Mouse (Mus musculus) CH12.LX (cell line): ENCODE results near the gene Grid2. TPM values are rescaled to one million over a fixed set of nuclear protein-coding genes. Genes with fewer than 3 reads are reported as not detected.

ENCODE experiments used
- DNase-seq: peaks from one replicate; pipeline ENCODE4 v3.0.0-alpha.2; 2013; ENCODE audit errors: extremely low read depth
- H3K27ac ChIP-seq: 2 replicates; pipeline ENCODE4 v1.5.1; 2012; ENCODE audit warnings: low read depth, mild to moderate bottlenecking, control low read depth, moderate library complexity; ENCODE audit not compliant: insufficient read depth
- H3K27me3 ChIP-seq: replicated peaks from 2 replicates; pipeline ENCODE3; 2012; ENCODE audit warnings: inconsistent platforms
- H3K36me3 ChIP-seq, 2 experiments: replicated peaks in 1 of 2; 2 replicates each; pipeline versions ENCODE3 to v1.6.1; 2012; ENCODE audit warnings: inconsistent platforms in 1 of 2, low read length in 1 of 2, mild to moderate bottlenecking in 1 of 2, mixed read lengths in 1 of 2, moderate library complexity in 1 of 2; ENCODE audit not compliant: control insufficient read depth in 1 of 2, insufficient read depth in 1 of 2
- H3K4me1 ChIP-seq, 2 experiments: 2 replicates each; pipeline ENCODE4 v1.6.1; 2012; ENCODE audit warnings: inconsistent platforms in 1 of 2, moderate library complexity in 1 of 2; ENCODE audit not compliant: insufficient read depth in 2 of 2, control insufficient read depth in 1 of 2
- H3K4me2 ChIP-seq: 2 replicates; pipeline ENCODE4 v1.6.1; 2012; ENCODE audit warnings: low read depth, mild to moderate bottlenecking, control low read depth; ENCODE audit not compliant: poor library complexity, insufficient read depth, severe bottlenecking
- H3K4me3 ChIP-seq, 3 experiments: fragments of 150-350 bp in 1 of 3; sonication (generic) in 1 of 3; replicated peaks in 1 of 3; 2 replicates each; pipeline versions ENCODE3 to v1.5.1; 2011 to 2012; ENCODE audit warnings: low read depth in 2 of 3, low read length in 2 of 3, mild to moderate bottlenecking in 2 of 3, moderate library complexity in 2 of 3, control low read depth in 1 of 3, improper control_type of control experiment in 1 of 3, inconsistent platforms in 1 of 3, mixed read lengths in 1 of 3; ENCODE audit not compliant: poor library complexity in 1 of 3
- H3K79me2 ChIP-seq: replicated peaks from 2 replicates; pipeline ENCODE4 v1.6.1; 2012; ENCODE audit warnings: mild to moderate bottlenecking, moderate library complexity; ENCODE audit not compliant: control insufficient read depth, poor library complexity, insufficient read depth, severe bottlenecking; ENCODE audit errors: extremely low read depth
- H3K9ac ChIP-seq: 2 replicates; pipeline ENCODE4 v1.6.1; 2012; ENCODE audit warnings: low read depth, mild to moderate bottlenecking, control low read depth, moderate library complexity; ENCODE audit not compliant: insufficient read depth
- H3K9me3 ChIP-seq: replicated peaks from 2 replicates; pipeline ENCODE3; 2012; ENCODE audit warnings: low read length, inconsistent platforms, mixed read lengths
- BHLHE40 ChIP-seq: IDR thresholded peaks from 2 replicates; pipeline ENCODE4 v1.6.1; 2011; ENCODE audit warnings: mild to moderate bottlenecking, low read depth, low read length, improper control_type of control experiment
- CHD2 ChIP-seq: IDR thresholded peaks from 2 replicates; pipeline ENCODE4 v1.6.1; 2011; ENCODE audit warnings: low read length, improper control_type of control experiment
- CTCF ChIP-seq, 2 experiments: IDR thresholded peaks in 1 of 2; conservative IDR thresholded peaks in 1 of 2; 2 replicates each; pipeline ENCODE4 v1.5.1; 2011 to 2012; ENCODE audit warnings: low read depth in 2 of 2, low read length in 2 of 2, improper control_type of control experiment in 1 of 2, inconsistent platforms in 1 of 2, mild to moderate bottlenecking in 1 of 2, moderate library complexity in 1 of 2
- E2F4 ChIP-seq: IDR thresholded peaks from 2 replicates; pipeline ENCODE4 v1.6.1; 2011; ENCODE audit warnings: low read depth, low read length, improper control_type of control experiment; ENCODE audit not compliant: insufficient replicate concordance
- EP300 ChIP-seq: IDR thresholded peaks from 2 replicates; pipeline ENCODE4 v1.6.1; 2011; ENCODE audit warnings: low read length, improper control_type of control experiment
- ETS1 ChIP-seq: conservative IDR thresholded peaks from 2 replicates; pipeline ENCODE4 v1.6.1; 2012; ENCODE audit warnings: low read depth, mild to moderate bottlenecking, inconsistent platforms, low read length, improper control_type of control experiment, moderate library complexity
- GABPA ChIP-seq: IDR thresholded peaks from 2 replicates; pipeline ENCODE4 v1.6.1; 2012; ENCODE audit warnings: low read depth, low read length, improper control_type of control experiment, inconsistent platforms; ENCODE audit not compliant: insufficient replicate concordance
- HCFC1 ChIP-seq: IDR thresholded peaks from 2 replicates; pipeline ENCODE4 v1.6.1; 2012; ENCODE audit warnings: low read depth, mild to moderate bottlenecking, inconsistent platforms, low read length, improper control_type of control experiment
- IRF4 ChIP-seq: IDR thresholded peaks from 2 replicates; pipeline ENCODE4 v1.6.1; 2014; ENCODE audit warnings: low read depth, mild to moderate bottlenecking, inconsistent platforms, low read length, improper control_type of control experiment
- JUN ChIP-seq: IDR thresholded peaks from 2 replicates; pipeline ENCODE4 v1.6.1; 2011; ENCODE audit warnings: low read depth, mild to moderate bottlenecking, low read length, improper control_type of control experiment, moderate library complexity; ENCODE audit not compliant: insufficient read depth
- JUND ChIP-seq: conservative IDR thresholded peaks from 2 replicates; pipeline ENCODE4 v1.6.1; 2011; ENCODE audit warnings: low read depth, low read length, improper control_type of control experiment
- MAZ ChIP-seq: IDR thresholded peaks from 2 replicates; pipeline ENCODE4 v1.6.1; 2012; ENCODE audit warnings: low read depth, mild to moderate bottlenecking, inconsistent platforms, low read length, improper control_type of control experiment, moderate library complexity
- MXI1 ChIP-seq: IDR thresholded peaks from 2 replicates; pipeline ENCODE4 v1.6.1; 2011; ENCODE audit warnings: mild to moderate bottlenecking, low read depth, low read length, improper control_type of control experiment
- MYC ChIP-seq: IDR thresholded peaks from 2 replicates; pipeline ENCODE4 v1.6.1; 2011; ENCODE audit warnings: low read depth, mild to moderate bottlenecking, improper control_type of control experiment, low read length
- NRF1 ChIP-seq: IDR thresholded peaks from 2 replicates; pipeline ENCODE4 v1.6.1; 2014; ENCODE audit warnings: low read depth, mild to moderate bottlenecking, inconsistent platforms, low read length, improper control_type of control experiment, moderate library complexity
- POLR2A ChIP-seq: IDR thresholded peaks from 2 replicates; pipeline ENCODE4 v1.6.1; 2011; ENCODE audit warnings: low read depth, mild to moderate bottlenecking, improper control_type of control experiment, low read length
- POLR2AphosphoS2 ChIP-seq: IDR thresholded peaks from 2 replicates; pipeline ENCODE4 v1.6.1; 2011; ENCODE audit warnings: low read depth, low read length, improper control_type of control experiment
- RAD21 ChIP-seq: IDR thresholded peaks from 2 replicates; pipeline ENCODE4 v1.6.1; 2011; ENCODE audit warnings: low read depth, mild to moderate bottlenecking, low read length, improper control_type of control experiment, moderate library complexity
- RCOR1 ChIP-seq: conservative IDR thresholded peaks from 2 replicates; pipeline ENCODE4 v1.6.1; 2012; ENCODE audit warnings: low read depth, mild to moderate bottlenecking, inconsistent platforms, low read length, improper control_type of control experiment
- SIN3A ChIP-seq: IDR thresholded peaks from 2 replicates; pipeline ENCODE4 v1.6.1; 2012; ENCODE audit warnings: low read length, improper control_type of control experiment, inconsistent platforms
- SMC3 ChIP-seq: IDR thresholded peaks from 2 replicates; pipeline ENCODE4 v1.6.1; 2011; ENCODE audit warnings: low read depth, low read length, improper control_type of control experiment
- TCF12 ChIP-seq: IDR thresholded peaks from 2 replicates; pipeline ENCODE4 v1.6.1; 2014; ENCODE audit warnings: low read depth, mild to moderate bottlenecking, inconsistent platforms, low read length, improper control_type of control experiment
- UBTF ChIP-seq: IDR thresholded peaks from 2 replicates; pipeline ENCODE4 v1.6.1; 2012; ENCODE audit warnings: low read depth, mild to moderate bottlenecking, inconsistent platforms, low read length, improper control_type of control experiment, moderate library complexity
- USF1 ChIP-seq: IDR thresholded peaks from 2 replicates; pipeline ENCODE4 v1.6.1; 2014; ENCODE audit warnings: low read depth, mild to moderate bottlenecking, inconsistent platforms, low read length, improper control_type of control experiment
- ZC3H11A ChIP-seq: IDR thresholded peaks from 2 replicates; pipeline ENCODE4 v1.6.1; 2012; ENCODE audit warnings: low read depth, mild to moderate bottlenecking, inconsistent platforms, low read length, improper control_type of control experiment
- ZKSCAN1 ChIP-seq: IDR thresholded peaks from 2 replicates; pipeline ENCODE4 v1.6.1; 2012; ENCODE audit warnings: low read depth, inconsistent platforms, low read length, improper control_type of control experiment, borderline replicate concordance
- dilution Hi-C: fragments of 300-500 bp; cut with MboI; formaldehyde crosslinking; loops from 2 replicates; pipeline ENCODE4 v1.14.3; 2020; ENCODE audit warnings: low sequenced_read_pairs; ENCODE audit not compliant: extremely low pct_unique_long_range_greater_than_20kb, extremely low pct_ligation_motif_present
- in situ Hi-C: fragments of 300-500 bp; cut with MboI; formaldehyde crosslinking; loops from 3 replicates; pipeline ENCODE4 v1.14.3; 2019; ENCODE audit warnings: low sequenced_read_pairs, low pct_ligation_motif_present, low pct_unique_long_range_greater_than_20kb, mixed read lengths
- polyA plus RNA-seq: library from polyadenylated mRNA; unstranded; fragments of >175 nt; gene quantifications from 2 replicates; pipeline ENCODE4 v1.2.1, GENCODE M21; 2012; ENCODE audit warnings: low read depth; ENCODE audit not compliant: insufficient read length
- total RNA-seq, 2 experiments: library from RNA; depleted of rRNA; stranded (reverse); fragments of 300-350 nt in 1 of 2; fragments of >200 nt in 1 of 2; gene quantifications; 2 replicates each; pipeline ENCODE4 v1.2.3; 2012 to 2014

Gene Grid2
- total and polyA plus RNA-seq, 3 experiments = not detected

GRCm38 (mm10) chr6:63964269-63964668 is 708.6 kb downstream of the Grid2 start:
- no peak overlapping the region for H3K9ac ChIP-seq
- H3K4me1 ChIP-seq = no peaks in the 10 kb centered on the region
- no peak overlapping the region for H3K27ac ChIP-seq
- no peak for DNase-seq
- no peaks in the 10 kb centered on the region for H3K27me3 ChIP-seq
- no peak overlapping the region for H3K4me2 ChIP-seq
- in situ Hi-C loops = no loop called here
- dilution Hi-C loops = no loop called here
- no peaks in the 10 kb centered on the region for H3K79me2 ChIP-seq
- H3K4me3 ChIP-seq = no peak overlapping the region
- H3K36me3 ChIP-seq = no peaks in the 10 kb centered on the region
- peaks cover 24% of the 10 kb centered on the region for H3K9me3 ChIP-seq
- no peak for TF ChIP-seq SMC3
- no peak for TF ChIP-seq TCF12
- TF ChIP-seq MYC = no peak
- TF ChIP-seq UBTF = no peak
- no peak for TF ChIP-seq JUND
- no peak for TF ChIP-seq ZC3H11A
- no peak for TF ChIP-seq CTCF (conservative IDR thresholded peaks at IDR 0.05 in 1 of 2, IDR thresholded peaks at IDR 0.05 in 1 of 2; ENCODE audit: low read depth in 2 of 2, low read length in 2 of 2)
- TF ChIP-seq RCOR1 = no peak
- TF ChIP-seq RAD21 = no peak
- TF ChIP-seq JUN = no peak
- no peak for TF ChIP-seq MXI1
- no peak for TF ChIP-seq BHLHE40
- no peak for TF ChIP-seq IRF4
- TF ChIP-seq SIN3A = no peak
- no peak for TF ChIP-seq EP300

DNA sequence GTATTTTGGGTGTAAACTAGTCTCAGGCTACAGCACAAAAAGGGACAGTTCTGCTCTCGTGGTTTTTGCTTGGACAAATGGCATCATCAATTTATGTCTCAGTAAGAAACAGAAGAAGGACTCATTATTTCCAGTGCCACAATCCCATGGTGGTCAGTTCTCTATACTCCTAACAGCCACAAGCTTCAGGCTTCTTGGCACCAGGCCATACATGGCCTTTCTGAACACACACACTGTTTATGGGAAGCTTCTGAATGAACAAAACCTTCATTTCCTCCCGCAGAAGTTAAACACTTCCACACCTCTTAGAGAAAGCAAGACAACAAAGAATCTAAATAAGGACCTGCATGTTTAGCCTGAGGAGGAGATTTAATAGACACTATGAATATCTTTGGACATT is 709.1 kb downstream of the Grid2 start:
- Histone ChIP-seq H3K27ac (no peak overlapping the region), H3K36me3 (no peaks in the 10 kb centered on the region), H3K4me2 (no peak overlapping the region), H3K4me1 (no peaks in the 10 kb centered on the region), H3K4me3 (no peak overlapping the region), H3K9me3 (peaks cover 28% of the 10 kb centered on the region), H3K79me2 (no peaks in the 10 kb centered on the region), H3K27me3 (no peaks in the 10 kb centered on the region), H3K9ac (no peak overlapping the region)
- DNase-seq = no peak
- in situ Hi-C loops (no loop called here), dilution Hi-C loops (no loop called here)
- no peak for TF ChIP-seq POLR2A
- TF ChIP-seq TCF12 = no peak
- TF ChIP-seq IRF4 = no peak
- TF ChIP-seq GABPA = no peak
- no peak for TF ChIP-seq HCFC1
- TF ChIP-seq E2F4 = no peak
- no peak for TF ChIP-seq ZC3H11A
- TF ChIP-seq CHD2 = no peak
- TF ChIP-seq POLR2AphosphoS2 = no peak
- no peak for TF ChIP-seq NRF1
- no peak for TF ChIP-seq ETS1
- no peak for TF ChIP-seq USF1
- TF ChIP-seq MAZ = no peak
- no peak for TF ChIP-seq ZKSCAN1
- TF ChIP-seq BHLHE40 = no peak
- TF ChIP-seq RCOR1 = no peak
- no peak for TF ChIP-seq JUND
- TF ChIP-seq SMC3 = no peak
